Mouse (Mus musculus) T-helper 17 cell (primary cell): Measurements from ENCODE around the gene Trak1.
"Not testable (repeated sequence)": the region's sequence is repeated elsewhere in the genome, so short reads cannot be mapped to it uniquely, and the experiment has no call there.

Source experiments
- in situ Hi-C, 2 experiments: fragments of 300-600 bp; cut with MboI, MseI; formaldehyde crosslinking; loops; 1 replicate in 1 of 2; 2 replicates in 1 of 2; pipeline ENCODE4 v1.15.1; 2025; ENCODE audit warnings: high pct_unique_total_duplicates in 2 of 2

The Trak1 gene

DNA sequence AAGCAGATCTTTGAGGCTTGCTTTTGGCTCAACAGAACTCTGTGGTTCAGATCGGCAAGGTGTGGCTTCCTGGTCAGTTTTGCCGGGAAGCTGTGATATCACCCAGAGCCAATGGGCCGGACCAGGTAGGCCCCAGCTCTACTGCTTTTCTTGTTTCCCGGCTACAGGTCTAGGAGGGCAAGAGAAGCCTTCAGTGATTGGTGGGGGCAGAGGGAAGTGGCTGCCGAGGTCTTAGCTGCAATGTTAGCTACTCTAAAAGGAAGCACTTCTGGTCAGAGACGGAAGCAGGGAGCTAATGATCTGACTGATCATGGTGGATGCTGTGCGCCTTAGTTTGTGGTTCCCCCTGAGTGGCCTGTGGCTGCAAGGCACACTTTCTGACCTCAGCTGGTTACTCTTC lies 122.3 kb downstream of the Trak1 start:
- in situ Hi-C loops, result no loop called here

DNA sequence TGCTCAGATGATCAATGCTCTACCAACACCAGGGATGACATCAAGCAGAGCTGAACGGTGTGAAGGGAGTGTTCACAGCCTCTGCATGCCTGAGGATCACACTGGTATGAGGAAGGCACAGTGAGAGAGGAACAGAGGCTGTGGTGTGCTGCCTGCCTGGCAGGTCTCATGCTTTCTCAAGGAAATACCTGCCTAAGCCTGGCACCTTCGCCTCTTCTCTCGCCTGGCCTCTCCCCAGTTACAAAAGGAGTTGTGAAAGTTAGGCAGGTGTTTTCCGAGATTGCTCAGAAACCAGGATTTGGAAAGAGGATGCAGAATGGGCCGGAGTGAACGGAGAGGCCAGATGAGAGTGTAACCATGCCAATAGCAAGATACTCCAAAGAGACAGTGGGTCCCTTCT lies 123.5 kb downstream of the Trak1 start:
- in situ Hi-C loops, result no loop called here

DNA sequence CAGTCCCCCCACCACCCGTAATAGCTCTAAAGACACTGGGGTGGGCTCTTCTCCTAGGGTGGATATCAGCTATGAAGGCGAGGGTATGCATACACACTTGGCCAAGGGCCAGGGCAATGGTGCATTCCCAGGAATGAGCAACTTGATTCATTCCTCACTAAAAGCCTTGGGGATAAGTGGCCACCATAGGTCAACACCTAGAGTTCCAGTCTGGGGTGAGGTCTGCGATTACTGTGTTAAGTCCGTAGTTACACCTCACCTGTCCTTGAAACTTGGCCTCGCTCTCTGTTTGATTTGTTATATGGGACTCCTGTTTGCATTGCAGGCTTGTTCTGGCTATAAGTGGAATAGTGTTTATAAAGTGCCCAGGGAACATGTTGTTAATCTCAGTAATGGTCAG lies 125.1 kb downstream of the Trak1 start:
- in situ Hi-C loops, result no loop called here

DNA sequence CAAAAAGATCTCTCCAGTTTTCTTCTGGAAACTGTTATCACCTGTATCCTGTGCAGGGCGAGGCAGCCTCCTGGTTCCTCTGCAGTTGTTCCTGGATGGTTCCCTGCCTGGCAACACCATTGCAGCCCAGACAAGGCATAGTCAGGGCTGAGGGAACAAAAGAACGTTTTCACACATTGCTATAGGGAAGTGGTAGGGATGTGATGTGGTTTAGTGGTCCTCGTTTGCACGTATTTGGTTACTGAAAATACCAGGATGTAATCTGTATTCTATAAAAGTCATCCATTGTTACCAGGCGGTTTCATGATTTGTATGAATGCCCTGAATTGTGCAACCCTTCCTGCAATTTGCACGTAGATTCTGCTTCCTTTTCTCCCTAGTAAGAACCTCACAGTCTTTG lies 126.3 kb downstream of the Trak1 start:
- in situ Hi-C loops, result no loop called here

DNA sequence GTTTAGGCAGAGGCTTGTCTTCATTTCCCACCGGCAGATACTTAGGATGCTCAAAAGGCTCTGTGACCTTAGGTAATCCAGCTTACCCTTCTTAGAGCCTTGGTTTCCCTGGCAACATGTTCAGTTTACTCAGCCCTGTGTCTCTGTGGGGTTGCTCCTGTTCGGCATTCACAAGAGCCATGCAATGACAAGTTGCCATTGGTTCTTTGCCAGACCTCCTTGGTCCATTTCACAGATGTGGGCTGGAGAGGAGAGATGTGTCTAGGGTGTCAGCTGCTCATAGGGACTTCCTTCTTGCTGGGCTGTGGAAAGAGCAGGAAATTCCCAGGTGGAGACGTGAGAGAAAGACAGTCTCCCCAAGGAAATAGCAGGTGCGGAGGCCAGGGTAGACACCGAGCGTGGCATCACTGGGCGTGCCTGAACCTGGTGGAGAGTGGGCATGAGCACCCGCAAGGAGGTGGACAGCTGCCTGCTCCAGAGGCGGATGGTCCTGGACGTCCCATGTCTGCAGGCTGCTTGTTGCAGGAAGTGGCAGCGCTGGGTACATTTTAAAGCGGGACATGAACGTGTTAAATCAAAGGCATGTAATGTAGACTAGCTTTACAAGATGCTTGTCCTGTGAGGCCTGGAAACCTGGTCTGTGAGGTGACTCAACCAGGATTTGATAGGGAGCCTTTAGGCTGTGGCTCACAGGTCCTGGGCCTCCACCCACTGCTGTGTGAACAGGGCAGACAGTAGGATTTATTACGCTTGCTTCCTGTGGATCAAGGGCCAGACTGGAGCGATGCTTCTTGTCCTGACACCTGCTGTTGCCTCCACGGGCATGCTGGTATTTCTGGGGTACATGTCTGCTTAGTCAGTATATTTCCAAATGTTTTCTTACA lies 127.2 kb downstream of the Trak1 start:
- in situ Hi-C loops, result no loop called here

GRCm38 (mm10) chr9:121426451-121426850 lies 129.1 kb downstream of the Trak1 start:
- in situ Hi-C loops, result no loop called here

- in situ Hi-C loops, result no loop called here
Observed at GRCm38 (mm10) chr9:121426902-121427301, 129.6 kb downstream of the Trak1 start.

- in situ Hi-C loops, result no loop called here
Observed at GRCm38 (mm10) chr9:121429592-121429991, 132.3 kb downstream of the Trak1 start.

DNA sequence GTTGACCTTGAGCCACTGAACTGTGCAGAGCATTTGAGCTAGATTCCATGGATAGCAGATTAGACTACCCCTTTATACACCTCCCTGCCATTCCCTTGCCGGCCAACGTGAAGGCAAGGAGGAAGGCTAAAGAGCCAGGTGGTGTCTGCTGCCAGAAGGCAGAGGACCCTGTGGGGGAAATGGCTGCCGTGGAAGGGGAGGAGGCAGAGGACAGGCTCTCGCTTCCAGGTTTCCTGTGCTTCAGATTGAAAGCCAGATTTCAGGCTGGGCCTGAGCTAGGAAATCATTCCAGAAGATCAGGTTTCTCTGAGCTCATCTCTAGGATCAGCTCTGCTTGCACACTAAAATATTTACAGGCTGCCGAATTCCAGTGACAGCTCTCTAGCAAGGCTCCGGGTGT lies 133.1 kb downstream of the Trak1 start:
- in situ Hi-C loops, result no loop called here

- in situ Hi-C loops, result no loop called here
Observed at GRCm38 (mm10) chr9:121433745-121434528, 136.6 kb downstream of the Trak1 start.

- in situ Hi-C loops, result no loop called here
Observed at GRCm38 (mm10) chr9:121435332-121435956, 138.1 kb downstream of the Trak1 start.

DNA sequence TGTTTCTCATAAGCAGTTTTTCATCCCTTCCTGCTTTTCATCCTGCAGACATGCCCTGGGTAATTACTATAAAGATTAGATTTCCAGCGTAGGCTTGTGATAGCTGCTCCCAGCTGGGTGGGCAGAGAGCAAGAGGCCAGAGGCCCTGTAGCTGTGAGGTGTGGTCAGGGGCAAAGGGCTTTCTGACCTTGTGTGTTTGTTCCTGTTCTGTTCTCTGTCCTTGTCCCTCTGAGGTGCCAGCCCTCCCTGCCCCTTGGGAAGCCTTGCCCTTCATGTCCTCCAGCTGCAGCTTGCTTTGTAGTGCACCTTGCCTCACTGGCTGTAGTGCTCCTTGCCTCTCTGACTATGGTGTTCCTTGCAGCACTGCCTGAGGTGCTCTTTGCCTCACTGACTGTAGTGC lies 139.2 kb downstream of the Trak1 start:
- in situ Hi-C loops, result no loop called here

DNA sequence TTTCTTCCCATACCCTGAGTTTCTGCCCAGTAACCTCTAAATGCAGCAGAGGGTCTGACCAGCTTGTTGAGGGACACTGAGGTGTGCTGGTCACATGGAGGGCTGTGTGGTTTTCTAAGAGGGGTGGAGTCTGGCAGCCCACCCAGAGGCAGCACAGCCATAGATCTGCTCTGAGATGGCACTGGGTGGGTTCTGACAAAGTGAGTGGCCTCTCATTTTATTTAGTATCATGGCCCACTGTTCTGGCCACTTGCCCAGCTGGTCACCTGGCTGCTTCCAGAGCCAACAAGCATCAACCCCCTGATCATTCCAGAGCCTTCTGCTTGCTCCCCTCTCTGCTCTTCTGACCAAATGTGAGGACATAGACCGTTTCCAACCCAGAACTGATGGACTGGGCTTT lies 144.8 kb downstream of the Trak1 start:
- in situ Hi-C loops, result no loop called here

- in situ Hi-C loops, result no loop called here
Observed at GRCm38 (mm10) chr9:121443696-121444366, 146.5 kb downstream of the Trak1 start.

DNA sequence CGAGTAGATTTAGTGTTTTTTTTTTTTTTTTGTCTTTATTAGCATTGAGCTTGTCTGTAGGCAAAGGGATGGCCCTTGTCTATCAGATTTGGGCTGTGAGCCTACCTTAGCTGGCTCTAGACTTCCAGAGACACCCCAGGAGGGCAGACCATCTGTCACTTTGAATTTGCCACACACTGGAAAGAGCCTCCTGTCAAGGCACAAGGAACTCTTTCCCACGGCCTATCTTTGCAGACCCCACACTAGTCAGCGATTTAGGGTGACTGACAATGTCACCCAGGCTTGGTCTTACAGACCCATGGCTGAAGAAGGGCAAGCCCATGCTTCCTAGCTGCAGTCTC lies 147.0 kb downstream of the Trak1 start:
- in situ Hi-C loops, result no loop called here

DNA sequence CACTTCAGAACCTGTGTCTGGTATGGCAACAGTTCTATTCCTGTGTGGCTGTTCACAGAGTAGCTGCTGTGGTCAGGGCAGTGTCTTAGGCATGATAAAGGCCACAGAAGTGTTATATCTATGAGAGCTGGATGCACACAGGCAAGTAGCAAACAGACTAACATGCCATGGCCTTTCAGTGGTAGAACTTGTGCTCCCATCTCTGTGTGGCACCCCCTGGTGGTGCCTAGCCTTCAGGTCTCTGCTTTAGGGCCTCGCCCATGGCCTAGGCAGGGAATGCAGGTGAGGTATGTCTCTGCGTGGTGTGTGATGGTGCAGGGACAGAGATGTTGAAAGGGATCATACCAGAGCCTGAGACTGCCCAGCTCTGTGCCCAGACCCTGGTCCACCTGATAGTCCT lies 148.1 kb downstream of the Trak1 start:
- in situ Hi-C loops, result no loop called here

DNA sequence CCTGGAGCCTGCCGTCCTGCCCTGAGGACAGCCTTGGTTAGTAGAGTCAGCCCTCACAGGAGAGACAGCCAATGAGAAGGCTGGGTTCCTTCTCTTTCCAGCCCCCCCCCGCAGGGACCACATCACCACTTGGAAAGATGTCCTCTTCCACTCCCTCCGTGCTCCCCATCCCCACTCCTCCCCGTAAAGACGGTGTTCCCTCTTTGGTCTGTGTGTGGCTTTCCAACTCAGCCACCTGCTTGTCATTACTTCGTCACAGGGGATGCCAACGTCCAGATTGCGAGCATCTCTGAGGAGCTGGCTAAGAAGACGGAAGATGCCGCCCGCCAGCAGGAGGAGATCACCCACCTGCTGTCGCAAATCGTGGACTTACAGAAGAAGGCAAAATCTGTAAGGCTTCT lies 149.1 kb downstream of the Trak1 start:
- in situ Hi-C loops, result no loop called here

DNA sequence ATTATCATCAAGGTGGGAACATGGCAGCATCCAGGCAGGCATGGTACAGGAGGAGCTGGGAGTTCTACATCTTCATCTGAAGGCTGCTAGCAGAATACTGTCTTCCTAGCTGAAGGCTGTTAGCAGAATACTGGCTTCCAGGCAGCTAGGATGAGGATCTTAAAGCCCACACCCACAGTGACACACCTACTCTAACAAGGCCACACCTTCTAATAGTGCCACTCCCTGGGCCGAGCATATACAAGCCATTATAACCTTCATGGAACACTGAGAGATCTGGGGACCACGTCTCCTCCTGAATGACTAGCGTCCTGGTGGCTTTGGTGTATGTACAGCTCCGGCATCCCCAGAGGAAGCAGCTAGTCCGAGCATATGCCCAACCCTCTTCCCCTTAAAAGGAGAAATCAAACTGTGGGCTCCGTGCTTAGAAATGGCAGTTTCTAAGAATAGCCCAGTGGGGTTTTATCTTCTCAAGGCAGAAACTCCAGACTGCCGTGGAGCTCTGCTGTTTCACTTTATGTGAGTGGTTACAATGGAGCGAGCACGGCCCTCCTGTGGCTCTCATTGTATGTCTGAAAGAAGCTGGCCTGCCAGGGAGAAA lies 155.1 kb downstream of the Trak1 start:
- in situ Hi-C loops, result not testable (repeated sequence)

DNA sequence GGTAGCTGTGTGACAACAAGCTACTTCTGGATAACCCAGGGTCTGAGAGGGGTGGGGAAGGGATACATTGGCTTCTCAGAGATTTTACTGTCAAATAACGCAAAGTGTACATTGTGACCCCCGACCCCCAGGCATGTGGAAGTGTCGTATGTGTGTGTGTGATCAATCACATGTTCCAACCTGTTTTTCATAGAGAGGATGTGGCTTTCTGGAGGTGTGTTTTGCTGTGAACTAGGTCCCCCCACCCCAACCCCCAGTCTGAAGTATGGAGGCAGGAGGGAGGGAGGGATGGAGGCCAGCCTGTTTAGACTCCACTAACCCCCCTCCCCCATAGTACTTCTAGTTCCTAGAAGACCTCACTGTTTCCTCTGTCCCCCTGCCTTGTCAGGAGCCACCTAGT lies 157.6 kb downstream of the Trak1 start:
- in situ Hi-C loops, result loop anchor here in 1 of 2 experiments (5.0 kb wide), 2 partner anchors 68 to 203 kb away; no protein-coding TSS in a partner anchor

- in situ Hi-C loops, result loop anchor here in 1 of 2 experiments (5.0 kb wide), 2 partner anchors 70 to 205 kb away; no protein-coding TSS in a partner anchor
Observed at GRCm38 (mm10) chr9:121456739-121457515, 159.6 kb downstream of the Trak1 start.
